Mouse (Mus musculus) lung, adult 18-20 months (tissue): ENCODE measurements at regions not wholly inside any gene's neighbourhood (a gene's known extent, or its start where the extent isn't known, plus 50 kb on each side); places are given as distances from the start of the nearest gene placed in this dataset.
"Not testable (repeated sequence)": the region's sequence is repeated elsewhere in the genome, so short reads cannot be mapped to it uniquely, and the experiment has no call there.

ENCODE experiments used
- DNase-seq, 2 experiments: peaks; one replicate each; pipeline ENCODE4 v3.0.0; 2022; ENCODE audit warnings: mixed read lengths in 2 of 2

- DNase-seq, result no peak
Measured at GRCm38 (mm10) chr8:126772748-126773147, 172.9 kb downstream of the Tomm20 start.

GRCm38 (mm10) chr8:126772194-126772593 lies 173.4 kb downstream of the Tomm20 start:
- no peak for DNase-seq

- not testable (repeated sequence) for DNase-seq
Measured at GRCm38 (mm10) chr8:126770374-126770773, 175.3 kb downstream of the Tomm20 start.

- no peak for DNase-seq
Measured at GRCm38 (mm10) chr8:126768142-126768541, 174.4 kb upstream of the Irf2bp2 start.

- DNase-seq, result no peak
Measured at GRCm38 (mm10) chr8:126767341-126767740, 173.6 kb upstream of the Irf2bp2 start.

- DNase-seq, result no peak
Measured at GRCm38 (mm10) chr8:126765693-126766238, 172.0 kb upstream of the Irf2bp2 start.

- DNase-seq, result peak; percentile 53 to 71
Measured at GRCm38 (mm10) chr8:126763600-126763999, 169.8 kb upstream of the Irf2bp2 start.

GRCm38 (mm10) chr8:126759711-126760110 lies 165.9 kb upstream of the Irf2bp2 start:
- DNase-seq, result peak; percentile 36 to 54

- no peak for DNase-seq
Measured at GRCm38 (mm10) chr8:126758951-126759350, 165.2 kb upstream of the Irf2bp2 start.

GRCm38 (mm10) chr8:126757951-126758757 lies 164.4 kb upstream of the Irf2bp2 start:
- DNase-seq, result peak; percentile 76 to 86

- DNase-seq, result peak in 1 of 2 experiments; percentile 32
Measured at GRCm38 (mm10) chr8:126756300-126757097, 162.7 kb upstream of the Irf2bp2 start.

GRCm38 (mm10) chr8:126755669-126756068 lies 161.9 kb upstream of the Irf2bp2 start:
- DNase-seq, result peak; percentile 51 to 52

GRCm38 (mm10) chr8:126754361-126754809 lies 160.6 kb upstream of the Irf2bp2 start:
- DNase-seq, result no peak

GRCm38 (mm10) chr8:126753059-126753855 lies 159.5 kb upstream of the Irf2bp2 start:
- DNase-seq, result no peak

GRCm38 (mm10) chr8:126751416-126752140 lies 157.8 kb upstream of the Irf2bp2 start:
- no peak for DNase-seq

- no peak for DNase-seq
Measured at GRCm38 (mm10) chr8:126745992-126746775, 152.4 kb upstream of the Irf2bp2 start.

GRCm38 (mm10) chr8:126744747-126745382 lies 151.1 kb upstream of the Irf2bp2 start:
- DNase-seq, result no peak

GRCm38 (mm10) chr8:126743296-126743695 lies 149.5 kb upstream of the Irf2bp2 start:
- DNase-seq, result no peak

GRCm38 (mm10) chr8:126742081-126742480 lies 148.3 kb upstream of the Irf2bp2 start:
- no peak for DNase-seq

- peak; percentile 90 to 94 for DNase-seq
Measured at GRCm38 (mm10) chr8:126741031-126741430, 147.2 kb upstream of the Irf2bp2 start.
